Mouse (Mus musculus) testis, postnatal 14 days (tissue): ENCODE measurements around the gene Sphk1.

Experiments
- DNase-seq: peaks from one replicate; pipeline ENCODE4 v3.0.0; 2021; ENCODE audit warnings: low spot score

Sphk1 gene

GRCm38 (mm10) chr11:116538142-116538735 is 7.5 kb downstream of the Sphk1 start:
- no peak for DNase-seq

GRCm38 (mm10) chr11:116541183-116541582 is 10.5 kb downstream of the Sphk1 start:
- no peak for DNase-seq

GRCm38 (mm10) chr11:116543110-116543509 is 12.4 kb downstream of the Sphk1 start:
- no peak for DNase-seq

GRCm38 (mm10) chr11:116547296-116548060 is 16.8 kb downstream of the Sphk1 start:
- DNase-seq = no peak

- DNase-seq = no peak
These were observed 18.1 kb downstream of the Sphk1 start for GRCm38 (mm10) chr11:116548780-116549179.

GRCm38 (mm10) chr11:116549273-116550038 is 18.7 kb downstream of the Sphk1 start:
- DNase-seq = no peak

- DNase-seq = no peak
These were observed 20.0 kb downstream of the Sphk1 start for GRCm38 (mm10) chr11:116550748-116551147.

- DNase-seq = no peak
These were observed 21.5 kb downstream of the Sphk1 start for GRCm38 (mm10) chr11:116552194-116552593.

- DNase-seq = no peak
These were observed 23.6 kb downstream of the Sphk1 start for GRCm38 (mm10) chr11:116554171-116554878.

- DNase-seq = no peak
These were observed 24.8 kb downstream of the Sphk1 start for GRCm38 (mm10) chr11:116555572-116555971.

GRCm38 (mm10) chr11:116556308-116556707 is 25.6 kb downstream of the Sphk1 start:
- DNase-seq = no peak

GRCm38 (mm10) chr11:116565283-116566041 is 34.7 kb downstream of the Sphk1 start:
- no peak for DNase-seq

GRCm38 (mm10) chr11:116567531-116567930 is 36.8 kb downstream of the Sphk1 start:
- DNase-seq = no peak

- DNase-seq = no peak
These were observed 40.1 kb downstream of the Sphk1 start for GRCm38 (mm10) chr11:116570821-116571220.

- no peak for DNase-seq
These were observed 41.3 kb downstream of the Sphk1 start for GRCm38 (mm10) chr11:116571767-116572679.

GRCm38 (mm10) chr11:116572756-116573543 is 42.2 kb downstream of the Sphk1 start:
- no peak for DNase-seq

GRCm38 (mm10) chr11:116574486-116574885 is 43.8 kb downstream of the Sphk1 start:
- DNase-seq = no peak

GRCm38 (mm10) chr11:116574982-116575381 is 44.3 kb downstream of the Sphk1 start:
- DNase-seq = no peak

- DNase-seq = no peak
These were observed 44.7 kb downstream of the Sphk1 start for GRCm38 (mm10) chr11:116575396-116575795.

GRCm38 (mm10) chr11:116579280-116579679 is 48.6 kb downstream of the Sphk1 start:
- no peak for DNase-seq
